Mouse (Mus musculus): ENCODE results near the gene Zbtb41. TPM values are rescaled to one million over a fixed set of nuclear protein-coding genes. Genes with fewer than 3 reads are reported as not detected.

The Zbtb41 gene
- polyA plus RNA-seq, 1 experiment from 2014 or later = 10.6 TPM

DNA sequence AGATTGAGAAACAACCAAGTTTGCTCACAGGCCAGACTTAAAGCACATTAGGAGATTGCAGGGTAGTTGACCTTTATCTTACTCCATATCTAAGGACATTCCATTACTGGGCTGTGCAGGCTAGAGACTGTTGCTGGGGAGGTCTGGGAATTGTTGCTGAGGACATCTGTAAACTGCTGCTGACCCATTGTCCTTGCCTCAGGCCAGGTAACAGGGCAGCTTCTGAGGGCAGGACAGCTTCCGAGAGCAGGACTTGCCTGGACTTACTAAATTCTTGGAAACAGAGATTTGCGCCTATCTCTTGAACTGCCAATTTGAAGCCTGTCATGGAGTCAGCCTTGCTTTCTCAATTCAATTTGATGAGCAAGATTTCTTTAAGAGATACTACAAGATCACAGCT lies 73.3 kb downstream of the Zbtb41 start:
- H3K4me1 ChIP-seq = no peaks in the 10 kb centered on the region
- DNase-seq (ENCODE audit: low spot score) = no peak
- H3K36me3 ChIP-seq = peaks cover 57% of the 10 kb centered on the region
- no peak overlapping the region for H3K4me3 ChIP-seq
- H3K27ac ChIP-seq (replicated peaks) = no peak overlapping the region
- no peaks in the 10 kb centered on the region for H3K9me3 ChIP-seq (replicated peaks)
- no peaks in the 10 kb centered on the region for H3K27me3 ChIP-seq (ENCODE audit: low read depth, poor library complexity, severe bottlenecking)
- 95% methylated on average over 2 of the region's 2 CpGs for WGBS

DNA sequence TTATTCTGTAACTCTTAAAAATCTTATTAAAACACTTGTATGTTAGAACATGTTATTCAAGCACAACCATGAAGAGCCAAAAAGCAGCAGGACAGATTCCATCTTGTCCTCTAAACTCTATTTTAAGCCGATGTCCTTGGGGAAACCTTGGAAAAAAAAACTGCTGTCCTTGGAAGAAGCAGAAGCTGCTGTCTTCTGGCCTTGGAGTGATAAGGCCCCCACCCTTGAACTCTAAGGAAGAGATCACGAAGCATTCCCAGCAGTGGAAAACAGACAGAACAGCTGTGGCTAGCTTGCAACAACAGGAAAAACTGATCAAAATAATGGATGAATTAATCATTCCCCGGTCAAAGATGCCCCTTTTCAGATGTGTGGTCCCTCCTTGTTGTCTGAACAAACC lies 74.1 kb downstream of the Zbtb41 start:
- no peak overlapping the region for H3K27ac ChIP-seq (replicated peaks)
- WGBS = 92% methylated on average over 3 of the region's 3 CpGs
- H3K36me3 ChIP-seq = peaks cover 49% of the 10 kb centered on the region

DNA sequence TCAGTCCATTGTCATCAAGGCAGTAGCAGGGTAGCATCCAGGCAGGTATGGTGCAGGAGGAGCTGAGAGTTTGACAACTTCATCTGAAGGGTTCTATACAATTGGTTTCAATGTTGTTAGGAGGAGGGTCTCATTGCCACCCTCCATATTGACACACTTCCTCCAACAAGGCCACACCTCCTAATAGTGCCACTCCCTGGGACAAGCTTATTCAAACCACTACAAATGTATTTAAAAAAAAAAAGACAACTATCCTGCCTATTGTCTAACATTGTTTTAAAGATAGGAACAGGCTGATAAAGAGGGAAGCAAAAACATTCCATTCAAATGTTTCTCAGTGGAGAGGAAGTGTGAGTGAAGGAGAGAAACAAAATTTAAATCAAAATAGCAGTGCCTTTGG lies 77.7 kb downstream of the Zbtb41 start:
- no peak for DNase-seq (ENCODE audit: low spot score)
- Histone ChIP-seq H3K4me3 (no peak overlapping the region), H3K36me3 (peaks cover 14% of the 10 kb centered on the region), H3K4me1 (no peaks in the 10 kb centered on the region), H3K9me3 (replicated peaks) (no peaks in the 10 kb centered on the region), H3K27me3 (ENCODE audit: low read depth, poor library complexity, severe bottlenecking) (no peaks in the 10 kb centered on the region), H3K27ac (replicated peaks) (no peak overlapping the region)

More for the DNA sequence above, 74.1 kb downstream of the Zbtb41 start:
- H3K9me3 ChIP-seq (replicated peaks) = no peaks in the 10 kb centered on the region
- no peaks in the 10 kb centered on the region for H3K27me3 ChIP-seq (ENCODE audit: low read depth, poor library complexity, severe bottlenecking)
- H3K4me1 ChIP-seq = no peaks in the 10 kb centered on the region
- H3K4me3 ChIP-seq = no peak overlapping the region
- DNase-seq (ENCODE audit: low spot score) = no peak

DNA sequence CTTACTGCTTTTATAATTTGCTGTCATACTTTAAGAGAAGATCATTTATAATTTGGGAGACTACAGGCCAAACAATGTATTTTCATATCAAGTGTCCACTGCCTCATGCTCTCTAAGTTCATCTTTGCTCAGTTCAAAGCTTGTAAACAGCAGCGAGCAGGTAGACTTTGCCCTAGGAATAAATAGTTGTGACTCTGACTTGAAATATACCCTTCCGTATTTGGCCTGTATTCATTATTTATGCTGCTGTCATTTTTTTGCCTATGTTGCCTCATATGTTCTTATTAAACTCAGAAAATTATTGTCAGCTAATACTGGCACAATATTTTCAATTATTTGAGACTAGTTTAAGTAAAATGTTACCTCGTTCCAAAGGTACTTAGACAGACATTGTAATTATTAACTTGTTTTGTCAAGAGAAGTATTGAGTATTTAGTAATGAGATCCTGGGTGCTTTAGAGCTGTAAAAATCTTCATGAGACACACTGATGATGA lies 79.2 kb downstream of the Zbtb41 start, which contains the start of gene F13b:
Gene F13b (plus strand): TSS at position 445 of the 495 bp plus-strand sequence.
- Histone ChIP-seq H3K27ac (replicated peaks) (no peak within 1 kb of the TSS), H3K27me3 (ENCODE audit: low read depth, poor library complexity, severe bottlenecking) (no peaks in the 10 kb centered on the region), H3K9me3 (replicated peaks) (no peaks in the 10 kb centered on the region), H3K4me1 (no peaks in the 10 kb centered on the region), H3K4me3 (no peak within 1 kb of the TSS), H3K36me3 (0 out of 2 replicates have a peak, but pooled peaks cover under 1% of the 10 kb centered on the region)
- no peak for DNase-seq (ENCODE audit: low spot score)
- 87% methylated on average over 3 of the region's 3 CpGs for WGBS

Other genes starting within 250 kb of the Zbtb41 start
- 1.2 and 1.9 TPM in 2 replicates for gene Crb1, start 45.2 kb upstream of the Zbtb41 start, polyA plus RNA-seq (2016; fragmentation: Nextera tagmentation; extraction: Ambion mirVana)
- 21.4 and 23.1 TPM in 2 replicates for gene Aspm, start 32.5 kb downstream of the Zbtb41 start, polyA plus RNA-seq (2016; fragmentation: Nextera tagmentation; extraction: Ambion mirVana)
- not detected in 2 replicates for gene F13b, start 79.4 kb downstream of the Zbtb41 start, polyA plus RNA-seq (2016; fragmentation: Nextera tagmentation; extraction: Ambion mirVana)
- gene Cfhr1, start 138.0 kb downstream of the Zbtb41 start, polyA plus RNA-seq (2016; fragmentation: Nextera tagmentation; extraction: Ambion mirVana) = 0.06 TPM in 1 of 2 replicates, not detected in the other